Mouse (Mus musculus) ovary, postnatal 36 days (tissue): ENCODE measurements at regions not wholly inside any gene's neighbourhood (a gene's known extent, or its start where the extent isn't known, plus 50 kb on each side); places are given as distances from the start of the nearest gene placed in this dataset.

Experiments used
- DNase-seq: peaks from one replicate; pipeline ENCODE4 v3.0.0; 2022; ENCODE audit warnings: low spot score, mixed read lengths

DNA sequence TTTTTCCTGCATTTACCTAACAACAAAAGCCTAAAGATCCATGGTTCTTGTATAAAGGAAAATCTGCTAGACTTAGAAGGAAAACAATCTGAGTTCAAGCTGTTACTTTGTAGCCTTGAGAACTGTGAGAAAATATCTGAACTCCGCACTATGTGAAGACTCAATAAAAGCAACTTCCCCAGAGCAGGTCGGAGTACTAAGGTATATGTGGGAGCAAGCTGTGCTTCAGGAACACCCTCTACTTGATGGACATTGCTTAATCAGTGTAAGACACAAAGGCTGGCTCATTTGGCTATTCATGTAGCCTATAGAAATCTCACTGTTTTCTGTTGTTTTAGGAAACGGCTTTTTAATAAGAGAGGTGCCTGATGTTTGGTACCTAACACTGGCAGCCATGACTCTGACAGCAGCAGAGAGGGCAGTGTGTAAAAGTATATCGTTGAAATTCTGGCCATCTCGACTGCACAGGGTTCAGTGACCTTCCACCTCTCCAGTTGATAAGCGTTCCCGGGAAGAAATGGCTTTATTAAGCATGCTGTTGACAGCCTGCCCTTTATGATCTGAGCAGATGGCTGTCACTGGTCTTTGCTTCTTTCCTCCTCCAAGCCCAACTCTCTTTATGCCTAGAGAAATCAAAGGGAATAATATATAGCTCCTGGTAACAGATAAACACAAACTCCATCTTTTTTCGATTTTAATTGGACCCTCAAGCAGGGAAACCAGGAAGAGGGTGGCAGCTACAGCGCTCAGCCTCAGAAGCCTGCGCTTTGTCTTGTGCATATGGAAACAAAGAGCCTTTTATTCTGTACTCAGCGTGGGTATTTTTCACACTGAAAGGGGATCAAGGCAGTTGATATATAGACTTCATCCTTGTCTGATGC lies 443.7 kb upstream of the Sel1l start:
- DNase-seq = no peak

GRCm38 (mm10) chr12:92291490-92291889 lies 442.5 kb upstream of the Sel1l start:
- DNase-seq = no peak

- no peak for DNase-seq
These were observed 436.6 kb upstream of the Sel1l start for GRCm38 (mm10) chr12:92285511-92285910.

DNA sequence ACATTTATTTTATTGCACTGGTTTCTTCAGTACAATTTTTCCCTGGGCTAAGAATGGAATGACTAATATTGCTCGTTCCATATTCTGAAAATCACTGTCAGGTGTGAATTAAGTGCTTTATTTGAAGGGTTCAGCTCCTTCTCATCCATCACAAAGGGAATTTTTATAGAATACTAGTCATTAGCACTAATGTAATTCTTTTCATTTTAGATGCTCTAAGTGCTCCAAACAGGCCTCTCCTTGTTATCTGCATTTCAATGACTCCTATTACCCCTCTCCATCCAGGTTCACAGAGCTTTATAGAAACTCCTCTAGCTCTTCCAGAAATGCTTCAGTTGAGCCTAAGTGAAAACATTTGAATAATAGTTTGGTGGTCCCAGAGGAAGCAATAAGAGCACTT lies 431.5 kb upstream of the Sel1l start:
- no peak for DNase-seq

DNA sequence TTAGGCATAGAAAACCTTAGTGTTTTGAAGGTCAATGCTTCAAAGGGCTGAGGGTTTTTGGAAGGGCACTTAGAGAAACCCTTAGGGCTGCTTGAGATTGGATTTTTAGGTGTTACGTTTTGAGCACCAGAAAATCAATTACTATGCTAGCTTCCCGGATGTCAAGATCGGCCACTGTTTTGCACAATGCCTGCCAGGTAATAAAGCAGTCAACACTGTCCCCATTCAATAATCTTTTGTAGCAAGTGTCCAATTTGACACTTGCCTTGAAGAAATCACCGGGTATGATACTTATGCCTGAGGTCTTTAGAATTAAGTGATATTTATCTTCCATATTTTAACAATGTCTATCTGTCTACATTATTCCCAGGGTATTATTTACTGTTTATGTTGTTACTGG lies 403.0 kb upstream of the Sel1l start:
- no peak for DNase-seq

GRCm38 (mm10) chr12:92246790-92247451 lies 398.0 kb upstream of the Sel1l start:
- no peak for DNase-seq

DNA sequence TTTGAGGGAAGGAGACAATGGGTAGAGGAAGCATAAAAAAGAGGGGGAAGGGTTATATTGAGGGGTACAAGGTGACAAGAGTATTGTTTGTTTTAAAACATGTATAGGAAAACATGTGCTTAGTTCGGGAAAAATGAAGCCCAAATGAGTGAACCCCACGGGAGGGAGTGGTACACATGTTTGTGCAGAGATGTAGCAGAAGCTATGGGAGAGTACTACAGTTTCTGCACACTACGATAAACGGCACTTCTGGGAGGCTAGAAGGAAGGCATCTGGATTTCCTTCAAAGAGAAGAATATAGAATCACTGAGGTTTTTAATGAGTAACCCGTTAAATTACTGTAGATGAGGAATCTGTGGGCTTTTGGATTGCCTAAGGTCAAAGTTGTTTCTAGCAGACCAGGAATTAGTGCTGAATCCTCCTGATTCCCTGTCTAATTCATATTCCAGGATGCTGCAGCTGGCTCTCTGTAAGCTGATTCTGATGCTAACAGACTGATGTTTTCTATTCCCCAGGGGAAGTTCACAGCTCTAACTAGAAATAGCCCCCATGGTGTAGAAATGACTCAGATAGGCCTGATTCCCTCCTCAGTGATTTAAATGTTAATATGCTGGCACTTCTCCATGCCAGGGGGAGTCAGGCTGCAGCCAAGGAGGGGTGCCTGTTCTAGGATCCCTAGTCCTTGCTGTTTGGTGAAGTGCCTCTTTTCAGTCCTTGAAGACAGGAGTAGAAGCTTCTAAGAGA lies 391.2 kb upstream of the Sel1l start:
- no peak for DNase-seq

GRCm38 (mm10) chr12:92233650-92234408 lies 384.9 kb upstream of the Sel1l start:
- no peak for DNase-seq

- no peak for DNase-seq
These were observed 379.6 kb upstream of the Sel1l start for GRCm38 (mm10) chr12:92228585-92228984.

DNA sequence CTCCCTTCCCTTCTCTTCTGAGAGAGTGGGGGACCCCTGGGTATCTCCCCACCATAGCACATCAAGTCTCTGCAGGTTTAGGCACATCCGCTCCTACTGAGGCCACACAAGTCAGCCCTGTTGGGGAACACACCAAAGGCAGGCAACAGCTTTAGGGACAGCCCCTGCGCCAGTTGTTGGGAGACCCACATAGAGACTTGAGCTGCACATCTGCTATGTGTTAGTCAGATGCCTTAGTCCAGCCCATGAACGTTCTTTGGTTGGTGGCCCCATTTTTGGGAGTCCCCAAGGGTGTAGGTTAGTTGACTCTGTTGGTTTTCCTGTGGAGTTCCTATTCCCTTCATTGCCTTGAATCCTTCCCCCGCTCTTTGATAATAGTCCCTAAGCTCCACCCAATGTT lies 354.4 kb upstream of the Sel1l start:
- no peak for DNase-seq

GRCm38 (mm10) chr12:92200602-92201001 lies 351.6 kb upstream of the Sel1l start:
- no peak for DNase-seq

- no peak for DNase-seq
These were observed 350.0 kb upstream of the Sel1l start for GRCm38 (mm10) chr12:92198738-92199477.

- DNase-seq = no peak
These were observed 345.2 kb upstream of the Sel1l start for GRCm38 (mm10) chr12:92193934-92194685.

GRCm38 (mm10) chr12:92193199-92193933 lies 344.4 kb upstream of the Sel1l start:
- DNase-seq = no peak

DNA sequence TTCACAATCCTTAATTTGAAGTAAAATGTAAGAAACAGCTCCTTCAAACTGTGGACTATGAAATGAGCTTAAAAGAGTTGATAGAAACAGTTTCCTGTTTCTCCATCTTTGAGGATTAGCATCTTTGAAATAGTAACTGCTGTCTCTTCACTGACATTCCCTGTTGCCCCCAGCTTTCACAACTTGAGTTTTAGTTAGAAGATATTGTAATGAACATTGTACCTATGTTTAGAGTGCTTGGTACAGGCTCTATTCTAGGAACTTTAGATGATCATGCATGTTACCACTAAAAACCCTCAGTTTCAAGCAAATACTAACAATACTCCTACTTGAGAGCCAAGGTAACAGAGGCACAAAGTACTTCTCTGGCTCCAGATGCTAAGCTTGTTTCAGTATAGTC lies 340.1 kb upstream of the Sel1l start:
- no peak for DNase-seq

DNA sequence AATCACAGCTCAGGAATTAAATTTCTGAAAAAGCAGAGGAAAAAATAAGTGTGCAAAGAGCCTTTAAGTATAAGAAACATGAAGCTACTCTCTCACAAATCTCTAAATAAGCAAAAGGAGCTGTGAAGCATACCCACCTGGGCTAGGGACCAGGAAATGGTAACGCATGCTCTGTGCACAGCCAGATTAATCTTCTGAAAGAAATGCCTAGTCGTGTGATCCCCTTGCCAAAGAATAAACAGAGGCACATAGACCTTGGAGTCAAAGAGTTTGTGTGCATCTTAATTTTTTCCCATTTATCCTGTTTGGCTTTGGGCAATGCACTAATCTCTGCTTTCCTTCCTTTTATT lies 338.2 kb upstream of the Sel1l start:
- no peak for DNase-seq

- DNase-seq = no peak
These were observed 337.6 kb upstream of the Sel1l start for GRCm38 (mm10) chr12:92186448-92187132.

DNA sequence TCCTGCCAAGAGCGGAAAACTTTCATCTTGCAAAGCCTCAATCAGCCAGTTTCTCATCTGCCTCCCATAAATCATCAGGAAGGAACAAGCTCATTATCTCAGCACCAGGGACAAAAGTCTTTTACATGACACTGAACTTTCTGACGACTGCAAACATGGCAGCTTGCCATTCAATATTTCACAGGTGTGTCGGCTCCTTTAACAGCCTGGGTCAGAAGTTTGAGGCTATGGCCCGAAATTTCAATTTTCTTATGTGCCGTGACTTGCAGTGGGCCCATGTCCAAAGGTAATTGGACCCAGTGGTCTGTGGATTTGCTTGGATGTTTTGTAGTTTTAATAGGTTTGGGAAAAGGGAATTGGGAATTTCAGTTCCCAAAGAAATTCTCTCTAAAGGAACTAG lies 330.3 kb upstream of the Sel1l start:
- DNase-seq = no peak

DNA sequence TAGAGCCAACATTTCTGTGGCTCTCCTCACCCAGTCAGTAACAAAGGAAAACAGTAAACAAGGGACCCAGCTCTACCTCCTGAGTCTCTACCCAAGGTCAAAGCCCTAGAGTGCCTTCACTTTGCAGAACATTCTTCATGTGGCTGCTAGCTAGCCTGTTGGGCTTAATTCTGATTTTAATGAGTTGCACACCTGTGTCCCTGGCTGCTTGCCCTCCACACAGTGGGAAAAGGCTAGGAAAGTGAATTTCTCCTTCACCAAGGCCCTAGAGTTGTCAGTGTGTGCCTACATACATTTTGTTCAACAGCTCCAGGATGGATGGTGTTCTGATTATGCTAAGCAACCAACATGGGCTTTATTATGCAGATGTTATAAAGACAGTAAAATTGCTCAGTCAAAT lies 307.8 kb upstream of the Sel1l start:
- no peak for DNase-seq

DNA sequence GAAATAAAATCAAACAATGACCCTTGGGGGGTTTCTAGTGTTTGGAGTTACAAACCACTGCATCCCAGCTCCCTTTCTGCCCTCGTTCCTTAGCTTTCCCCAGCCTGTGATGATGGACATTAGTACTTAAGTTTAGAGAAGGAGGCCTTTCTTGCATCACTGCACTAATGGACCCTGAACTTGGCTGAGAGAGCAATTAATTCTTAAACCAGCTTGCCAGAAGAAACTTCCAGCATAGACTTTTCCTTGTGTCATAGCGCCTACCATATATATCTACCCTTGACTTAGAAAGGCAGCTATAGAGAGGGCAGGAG lies 303.9 kb upstream of the Sel1l start:
- no peak for DNase-seq
